Mouse (Mus musculus): ENCODE measurements at regions not wholly inside any gene's neighbourhood (a gene's known extent, or its start where the extent isn't known, plus 50 kb on each side); places are given as distances from the start of the nearest gene placed in this dataset.

GRCm38 (mm10) chr17:80796386-80796785 is 68.1 kb upstream of the Map4k3 start:
- no peaks in the 10 kb centered on the region for H3K79me2 ChIP-seq (replicated peaks; ENCODE audit: control insufficient read depth, insufficient read depth, low read length)
- H3K4me1 ChIP-seq (ENCODE audit: control insufficient read depth, insufficient read depth, low read length) = peaks cover 15% of the 10 kb centered on the region
- TF ChIP-seq POLR2A (IDR thresholded peaks at IDR 0.05; ENCODE audit: insufficient read depth, low read depth, low read length) = no peak
- WGBS = 88% methylated on average over 8 of the region's 8 CpGs
- no peaks in the 10 kb centered on the region; the same call in 1 of the 2 replicates for H3K36me3 ChIP-seq (ENCODE audit: control insufficient read depth, insufficient read depth, low read length)
- H3K27ac ChIP-seq = no peak overlapping the region
- intact Hi-C loops (cut with DNase I) = no loop called here
- DNase-seq = no peak
- no peaks in the 10 kb centered on the region for H3K27me3 ChIP-seq (ENCODE audit: control insufficient read depth, insufficient read depth, low read length)
- H3K4me3 ChIP-seq = no peak overlapping the region
- no peak overlapping the region for H3K9ac ChIP-seq (ENCODE audit: low read depth, low read length)

GRCm38 (mm10) chr17:80795453-80796105 is 67.3 kb upstream of the Map4k3 start:
- H3K4me1 ChIP-seq (ENCODE audit: control insufficient read depth, insufficient read depth, low read length) = peaks cover 11% of the 10 kb centered on the region
- no peak overlapping the region for H3K27ac ChIP-seq
- no peaks in the 10 kb centered on the region; the same call in 1 of the 2 replicates for H3K36me3 ChIP-seq (ENCODE audit: control insufficient read depth, insufficient read depth, low read length)
- no peak for TF ChIP-seq CTCF (IDR thresholded peaks at IDR 0.05)
- TF ChIP-seq EP300 (IDR thresholded peaks at IDR 0.05; ENCODE audit: insufficient read depth, low read depth, low read length) = no peak
- no peak for TF ChIP-seq POLR2A (IDR thresholded peaks at IDR 0.05; ENCODE audit: insufficient read depth, low read depth, low read length)
- whole genome bisulfite sequencing = 77% methylated on average over 8 of the region's 8 CpGs
- intact Hi-C loops (cut with DNase I) = no loop called here
- no peak for DNase-seq
- H3K4me3 ChIP-seq = no peak overlapping the region
- no peaks in the 10 kb centered on the region for H3K79me2 ChIP-seq (replicated peaks; ENCODE audit: control insufficient read depth, insufficient read depth, low read length)
- no peak overlapping the region for H3K9ac ChIP-seq (ENCODE audit: low read depth, low read length)
- H3K27me3 ChIP-seq (ENCODE audit: control insufficient read depth, insufficient read depth, low read length) = no peaks in the 10 kb centered on the region

GRCm38 (mm10) chr17:80792605-80793004 is 64.3 kb upstream of the Map4k3 start:
- WGBS = 83% methylated on average over 4 of the region's 4 CpGs
- intact Hi-C loops (cut with DNase I) = no loop called here
- TF ChIP-seq CTCF (IDR thresholded peaks at IDR 0.05) (no peak), POLR2A (IDR thresholded peaks at IDR 0.05; ENCODE audit: insufficient read depth, low read depth, low read length) (no peak), EP300 (IDR thresholded peaks at IDR 0.05; ENCODE audit: insufficient read depth, low read depth, low read length) (no peak)
- H3K4me3 ChIP-seq = no peak overlapping the region
- no peak overlapping the region for H3K9ac ChIP-seq (ENCODE audit: low read depth, low read length)
- H3K27me3 ChIP-seq (ENCODE audit: control insufficient read depth, insufficient read depth, low read length) = no peaks in the 10 kb centered on the region
- peaks cover 8% of the 10 kb centered on the region for H3K36me3 ChIP-seq (ENCODE audit: control insufficient read depth, insufficient read depth, low read length)
- no peak for DNase-seq
- no peak overlapping the region for H3K27ac ChIP-seq
- H3K4me1 ChIP-seq (ENCODE audit: control insufficient read depth, insufficient read depth, low read length) = peaks cover 12% of the 10 kb centered on the region
- H3K79me2 ChIP-seq (replicated peaks; ENCODE audit: control insufficient read depth, insufficient read depth, low read length) = no peaks in the 10 kb centered on the region

- Histone ChIP-seq H3K27ac (peak overlapping the region; percentile 63), H3K9ac (ENCODE audit: low read depth, low read length) (no peak overlapping the region), H3K27me3 (ENCODE audit: control insufficient read depth, insufficient read depth, low read length) (no peaks in the 10 kb centered on the region), H3K4me3 (peak overlapping the region; percentile 16; the same call in 1 of the 2 replicates), H3K79me2 (replicated peaks; ENCODE audit: control insufficient read depth, insufficient read depth, low read length) (no peaks in the 10 kb centered on the region), H3K36me3 (ENCODE audit: control insufficient read depth, insufficient read depth, low read length) (peaks cover 8% of the 10 kb centered on the region), H3K4me1 (ENCODE audit: control insufficient read depth, insufficient read depth, low read length) (peaks cover 14% of the 10 kb centered on the region)
- TF ChIP-seq EP300 (IDR thresholded peaks at IDR 0.05; ENCODE audit: insufficient read depth, low read depth, low read length) (no peak), POLR2A (IDR thresholded peaks at IDR 0.05; ENCODE audit: insufficient read depth, low read depth, low read length) (no peak), CTCF (IDR thresholded peaks at IDR 0.05) (no peak)
- WGBS = 72% methylated on average over 12 of the region's 12 CpGs
- intact Hi-C loops (cut with DNase I) = loop anchor here (5.0 kb wide), 1 partner anchor 37 kb away; no protein-coding TSS in a partner anchor
- no peak for DNase-seq
Observed at GRCm38 (mm10) chr17:80789706-80790105, 61.4 kb upstream of the Map4k3 start.

GRCm38 (mm10) chr17:80789000-80789399 is 60.7 kb upstream of the Map4k3 start:
- TF ChIP-seq CTCF (IDR thresholded peaks at IDR 0.05) = no peak
- TF ChIP-seq POLR2A (IDR thresholded peaks at IDR 0.05; ENCODE audit: insufficient read depth, low read depth, low read length) = peak; percentile 52; the same call in 1 of the 2 replicates
- TF ChIP-seq EP300 (IDR thresholded peaks at IDR 0.05; ENCODE audit: insufficient read depth, low read depth, low read length) = peak; percentile 96
- peaks cover 8% of the 10 kb centered on the region for H3K36me3 ChIP-seq (ENCODE audit: control insufficient read depth, insufficient read depth, low read length)
- intact Hi-C loops (cut with DNase I) = loop anchor here (5.0 kb wide), 1 partner anchor 37 kb away; no protein-coding TSS in a partner anchor
- WGBS = 19% methylated on average over 3 of the region's 3 CpGs
- H3K9ac ChIP-seq (ENCODE audit: low read depth, low read length) = no peak overlapping the region
- H3K4me3 ChIP-seq = no peak overlapping the region
- DNase-seq = peak in 1 of 2 experiments; percentile 40
- peak overlapping the region; percentile 63 for H3K27ac ChIP-seq
- H3K79me2 ChIP-seq (replicated peaks; ENCODE audit: control insufficient read depth, insufficient read depth, low read length) = no peaks in the 10 kb centered on the region
- peaks cover 13% of the 10 kb centered on the region for H3K4me1 ChIP-seq (ENCODE audit: control insufficient read depth, insufficient read depth, low read length)
- no peaks in the 10 kb centered on the region for H3K27me3 ChIP-seq (ENCODE audit: control insufficient read depth, insufficient read depth, low read length)

- intact Hi-C loops (cut with DNase I) = loop anchor here (5.0 kb wide), 1 partner anchor 35 kb away; no protein-coding TSS in a partner anchor
- H3K36me3 ChIP-seq (ENCODE audit: control insufficient read depth, insufficient read depth, low read length) = peaks cover 8% of the 10 kb centered on the region
- H3K4me1 ChIP-seq (ENCODE audit: control insufficient read depth, insufficient read depth, low read length) = peaks cover 10% of the 10 kb centered on the region
- TF ChIP-seq EP300 (IDR thresholded peaks at IDR 0.05; ENCODE audit: insufficient read depth, low read depth, low read length) (no peak), POLR2A (IDR thresholded peaks at IDR 0.05; ENCODE audit: insufficient read depth, low read depth, low read length) (no peak)
- H3K27me3 ChIP-seq (ENCODE audit: control insufficient read depth, insufficient read depth, low read length) = no peaks in the 10 kb centered on the region
- no peak overlapping the region for H3K4me3 ChIP-seq
- no peak overlapping the region for H3K9ac ChIP-seq (ENCODE audit: low read depth, low read length)
- H3K79me2 ChIP-seq (replicated peaks; ENCODE audit: control insufficient read depth, insufficient read depth, low read length) = no peaks in the 10 kb centered on the region
- no peak for DNase-seq
- 59% methylated on average over 2 of the region's 2 CpGs for WGBS
- H3K27ac ChIP-seq = no peak overlapping the region
Observed at GRCm38 (mm10) chr17:80786858-80787257, 58.6 kb upstream of the Map4k3 start.

Measured in heart, adult 2 months (tissue).